Mouse (Mus musculus): ENCODE results near the gene Sgo2a.
"Not testable (repeated sequence)": the region's sequence is repeated elsewhere in the genome, so short reads cannot be mapped to it uniquely, and the experiment has no call there.

Sgo2a gene

GRCm38 (mm10) chr1:57995432-57996132 is at the start of gene Sgo2a:
Gene Sgo2a, plus strand, starts transcription at chr1:57995971.
- DNase-seq: peak; percentile 95

- DNase-seq: no peak
These were observed 48.0 kb upstream of the Sgo2a start for GRCm38 (mm10) chr1:57947552-57948347.

GRCm38 (mm10) chr1:57949195-57949594 is 46.6 kb upstream of the Sgo2a start:
- no peak for DNase-seq

- no peak for DNase-seq
These were observed 46.1 kb upstream of the Sgo2a start for GRCm38 (mm10) chr1:57949716-57950115.

GRCm38 (mm10) chr1:57952509-57952908 is 43.3 kb upstream of the Sgo2a start:
- DNase-seq: no peak

GRCm38 (mm10) chr1:57953586-57954375 is 42.0 kb upstream of the Sgo2a start:
- DNase-seq: no peak

- DNase-seq: peak; percentile 17
These were observed 41.4 kb upstream of the Sgo2a start for GRCm38 (mm10) chr1:57954376-57954765.

- DNase-seq: no peak
These were observed 40.0 kb upstream of the Sgo2a start for GRCm38 (mm10) chr1:57955774-57956173.

- peak; percentile 95 for DNase-seq
These were observed 26.2 kb upstream of the Sgo2a start for GRCm38 (mm10) chr1:57969327-57970271.

GRCm38 (mm10) chr1:57971588-57971987 is 24.2 kb upstream of the Sgo2a start:
- no peak for DNase-seq

GRCm38 (mm10) chr1:57976860-57977259 is 18.9 kb upstream of the Sgo2a start:
- DNase-seq: no peak

GRCm38 (mm10) chr1:57989052-57989600 is 6.6 kb upstream of the Sgo2a start:
- no peak for DNase-seq

- no peak for DNase-seq
These were observed 4.5 kb upstream of the Sgo2a start for GRCm38 (mm10) chr1:57991277-57991676.

GRCm38 (mm10) chr1:57996133-57996615 is 403 bp downstream of the Sgo2a start:
- DNase-seq: no peak

GRCm38 (mm10) chr1:57998146-57998545 is 2.4 kb downstream of the Sgo2a start:
- no peak for DNase-seq

GRCm38 (mm10) chr1:58006388-58006787 is 10.6 kb downstream of the Sgo2a start:
- not testable (repeated sequence) for DNase-seq

GRCm38 (mm10) chr1:58018856-58019255 is 23.1 kb downstream of the Sgo2a start, which contains the start of gene Kctd18:
Gene Kctd18, minus strand, starts transcription at chr1:58018956.
- DNase-seq: no peak

GRCm38 (mm10) chr1:58027707-58028106 is 31.9 kb downstream of the Sgo2a start:
- no peak for DNase-seq

GRCm38 (mm10) chr1:58029636-58030117 is 33.9 kb downstream of the Sgo2a start, which contains the start of gene Aox1:
Gene Aox1, plus strand, starts transcription at chr1:58029931.
- DNase-seq: peak; percentile 14

GRCm38 (mm10) chr1:58030156-58030871 is 34.5 kb downstream of the Sgo2a start:
- no peak for DNase-seq

All from thymus, postnatal 14 days (tissue).